Mouse (Mus musculus) spleen, adult 12 weeks (tissue): ENCODE measurements around the gene Agpat4.

ENCODE experiments used
- DNase-seq: peaks from one replicate; pipeline ENCODE4 v3.0.0; 2022; ENCODE audit warnings: low spot score

Gene Agpat4

DNA sequence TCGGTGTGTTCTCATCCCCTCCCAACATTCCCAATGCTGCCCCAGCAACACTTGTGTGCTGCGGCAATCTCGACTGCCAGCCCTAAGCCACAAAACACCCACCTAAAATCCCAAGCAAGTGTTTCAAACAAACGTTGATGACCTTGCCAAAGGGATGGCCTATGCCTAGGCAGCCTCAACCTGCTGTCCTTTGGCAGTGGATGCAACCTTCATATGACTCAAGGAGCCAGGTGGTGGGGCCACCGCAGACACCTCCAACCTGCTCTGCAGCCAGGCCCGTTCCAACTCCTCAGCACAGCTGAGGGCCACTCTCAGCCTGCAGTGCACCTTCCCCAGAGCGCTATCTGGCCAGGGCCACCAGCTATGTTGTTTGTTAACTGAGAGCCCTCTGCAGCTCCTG lies 110.0 kb downstream of the Agpat4 start:
- no peak for DNase-seq

DNA sequence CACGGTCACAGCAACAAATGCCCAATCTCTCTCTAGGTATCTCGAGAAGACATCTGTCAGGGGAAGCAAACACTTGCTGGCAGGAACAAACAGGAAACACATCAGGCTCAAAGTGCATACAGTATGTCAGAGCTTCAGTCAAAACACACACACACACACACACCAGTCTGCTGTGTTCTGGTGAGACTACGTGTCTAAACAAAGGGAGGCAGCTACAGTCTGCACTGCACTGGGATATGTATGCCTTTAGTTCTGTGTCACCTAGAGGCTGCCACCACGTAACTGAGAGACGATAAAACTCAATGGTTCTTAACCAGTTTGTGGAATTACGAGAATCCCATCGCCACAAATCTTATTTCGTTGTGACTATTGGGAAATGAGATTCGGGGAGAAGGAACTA lies 111.3 kb downstream of the Agpat4 start:
- no peak for DNase-seq

- DNase-seq = no peak
These were observed 111.7 kb downstream of the Agpat4 start for GRCm38 (mm10) chr17:12230167-12230566.

DNA sequence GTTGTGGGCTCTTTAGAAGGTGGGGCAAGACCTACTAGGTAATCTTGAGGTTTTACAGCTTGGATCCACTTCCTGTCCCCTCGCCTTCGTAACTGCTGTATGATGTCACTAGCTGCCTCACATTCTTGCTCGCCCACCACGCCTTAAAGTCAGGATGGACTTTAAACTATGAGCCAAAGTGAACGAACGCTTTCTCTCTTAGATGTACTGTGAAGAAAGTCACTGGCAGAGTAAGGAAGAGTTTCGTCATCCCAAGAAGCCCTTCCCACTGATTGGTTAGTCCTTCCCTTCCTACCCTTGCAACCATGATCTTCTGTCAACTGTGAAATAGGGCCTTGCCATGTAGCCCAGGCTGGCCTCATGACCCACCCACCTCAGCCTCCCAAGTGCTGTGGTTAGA lies 112.6 kb downstream of the Agpat4 start:
- DNase-seq = no peak

- no peak for DNase-seq
These were observed 114.2 kb downstream of the Agpat4 start for GRCm38 (mm10) chr17:12232724-12233123.

GRCm38 (mm10) chr17:12240701-12241100 lies 122.2 kb downstream of the Agpat4 start:
- DNase-seq = no peak

DNA sequence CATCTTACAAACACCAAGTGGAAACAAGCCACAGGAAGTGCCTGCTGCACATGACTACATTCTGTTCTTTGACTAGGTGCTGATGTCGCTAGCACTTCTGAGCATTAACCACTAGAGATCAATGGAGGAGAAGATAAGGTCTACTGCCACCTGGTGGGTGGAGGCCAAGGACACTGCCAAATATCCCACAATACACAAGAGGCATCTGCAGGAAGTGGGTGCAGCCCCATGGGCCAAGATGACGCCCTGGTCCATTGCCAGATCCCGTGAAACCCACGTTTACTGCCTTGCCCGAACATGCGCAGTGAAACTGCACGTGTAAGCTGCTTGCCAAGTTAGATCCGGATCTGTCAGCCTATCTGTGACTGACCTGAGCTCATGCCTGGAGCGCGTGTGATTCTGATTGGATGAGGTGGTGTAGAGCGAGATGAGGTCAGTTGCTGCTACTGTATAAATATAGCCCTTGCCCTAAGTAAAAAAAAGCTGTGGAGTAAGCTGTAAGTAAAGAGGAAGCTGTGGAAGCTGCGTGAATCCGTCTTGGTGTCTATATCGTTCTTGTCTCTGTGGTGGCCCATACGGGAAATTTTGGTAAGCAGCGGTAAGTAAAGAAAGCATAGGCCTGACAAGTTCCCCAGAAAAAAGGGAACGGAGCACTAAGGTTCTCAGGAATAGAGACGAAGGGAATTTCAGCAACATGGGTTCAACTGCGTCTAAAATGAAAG lies 131.4 kb downstream of the Agpat4 start:
- no peak for DNase-seq

DNA sequence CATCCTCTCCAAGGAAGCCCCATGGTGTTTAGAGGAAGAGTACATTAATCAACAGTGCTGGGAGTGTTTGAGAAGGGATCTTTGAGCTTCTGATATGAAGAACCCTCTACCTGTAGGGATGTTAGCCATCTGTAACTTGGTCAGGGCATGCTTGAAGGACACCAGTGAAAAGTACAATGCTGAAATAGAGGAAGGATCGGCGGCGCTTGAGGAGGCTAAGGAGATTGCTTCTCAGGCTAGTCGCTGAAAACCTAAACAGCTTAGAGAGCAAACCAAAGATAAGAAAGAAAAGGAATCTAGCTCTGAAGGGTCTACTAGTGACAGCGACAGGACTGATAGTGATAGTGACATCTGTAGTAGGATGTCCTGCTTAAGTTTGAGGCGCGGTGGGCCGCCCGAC lies 132.1 kb downstream of the Agpat4 start:
- DNase-seq = no peak

- no peak for DNase-seq
These were observed 137.6 kb downstream of the Agpat4 start for GRCm38 (mm10) chr17:12256142-12256541.

DNA sequence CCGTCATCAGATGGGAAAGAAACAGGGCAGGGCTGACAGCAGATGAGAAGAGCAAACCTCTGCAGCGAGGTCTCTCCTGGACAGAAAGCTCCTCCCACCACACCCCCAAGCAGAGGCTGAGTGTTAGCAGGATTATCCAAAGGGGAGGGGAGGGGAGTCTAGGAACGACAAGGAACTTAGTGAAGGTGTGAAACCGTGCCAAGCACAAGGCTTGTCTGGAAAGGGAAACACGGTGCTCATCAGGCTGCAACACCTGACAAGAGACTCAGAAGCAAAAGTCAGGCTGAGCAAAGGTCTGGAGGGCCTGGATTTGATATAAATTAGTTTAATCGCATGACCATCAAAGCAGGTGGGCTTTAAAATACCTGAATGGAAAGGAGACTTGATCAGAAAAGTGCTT lies 140.0 kb downstream of the Agpat4 start:
- DNase-seq = no peak

DNA sequence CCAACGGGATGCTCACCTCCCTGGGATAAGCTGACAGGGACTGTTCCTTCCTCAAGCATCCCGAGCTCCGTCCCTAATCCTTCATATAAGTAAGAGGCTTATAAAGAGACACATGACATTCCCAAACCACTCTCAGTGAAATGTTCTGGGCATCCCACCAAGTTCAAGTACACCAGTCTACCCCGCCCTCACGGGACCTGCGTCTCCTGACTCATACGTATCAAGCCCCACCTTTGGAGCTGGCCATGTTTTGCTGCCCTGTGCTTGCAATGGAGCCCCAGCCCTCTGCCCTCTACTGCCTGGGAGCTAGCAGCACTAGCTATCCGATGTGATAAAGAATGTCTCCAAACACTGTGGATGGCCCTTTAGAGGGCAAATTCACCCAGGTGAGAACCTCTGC lies 141.5 kb downstream of the Agpat4 start:
- no peak for DNase-seq

DNA sequence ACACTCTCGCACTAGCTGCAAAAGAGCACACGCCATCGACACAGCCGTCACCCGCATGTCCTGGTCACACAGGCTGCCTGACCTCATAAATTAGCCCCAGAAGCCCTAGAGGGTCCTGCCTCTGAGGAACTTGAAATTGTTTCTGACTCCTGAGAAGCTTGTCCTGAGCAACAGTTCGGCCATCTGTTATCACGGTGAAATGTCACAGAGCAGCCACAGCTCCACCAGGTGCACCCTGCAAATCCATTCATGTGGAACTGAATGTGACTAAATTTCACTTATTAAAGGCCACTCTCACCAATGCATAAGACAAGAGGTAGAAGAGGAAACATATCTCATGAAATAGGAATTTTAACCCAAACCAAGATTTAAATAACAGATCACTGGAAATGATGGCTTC lies 142.9 kb downstream of the Agpat4 start:
- DNase-seq = no peak

GRCm38 (mm10) chr17:12261887-12262286 lies 143.4 kb downstream of the Agpat4 start:
- no peak for DNase-seq

GRCm38 (mm10) chr17:12262851-12263250 lies 144.3 kb downstream of the Agpat4 start:
- DNase-seq = no peak

DNA sequence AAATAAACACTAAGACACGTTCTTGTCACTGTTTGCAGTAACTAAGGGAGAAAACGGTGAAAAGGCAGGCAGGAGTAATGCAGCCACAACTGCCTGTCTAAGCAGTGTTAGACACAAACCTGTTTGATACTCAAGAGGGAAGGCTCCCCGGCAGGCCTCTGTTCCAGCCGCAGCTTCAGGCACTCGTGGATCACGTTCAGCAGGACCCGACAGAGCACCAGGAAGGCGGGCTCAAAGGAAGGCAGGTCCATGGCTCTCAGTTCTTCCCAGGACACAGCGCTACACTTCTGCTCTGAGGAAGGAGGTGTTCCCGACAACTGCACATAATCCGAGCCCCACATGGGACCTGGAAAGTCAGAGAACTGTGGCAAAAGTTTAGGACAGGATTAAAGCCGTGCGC lies 145.3 kb downstream of the Agpat4 start:
- no peak for DNase-seq

DNA sequence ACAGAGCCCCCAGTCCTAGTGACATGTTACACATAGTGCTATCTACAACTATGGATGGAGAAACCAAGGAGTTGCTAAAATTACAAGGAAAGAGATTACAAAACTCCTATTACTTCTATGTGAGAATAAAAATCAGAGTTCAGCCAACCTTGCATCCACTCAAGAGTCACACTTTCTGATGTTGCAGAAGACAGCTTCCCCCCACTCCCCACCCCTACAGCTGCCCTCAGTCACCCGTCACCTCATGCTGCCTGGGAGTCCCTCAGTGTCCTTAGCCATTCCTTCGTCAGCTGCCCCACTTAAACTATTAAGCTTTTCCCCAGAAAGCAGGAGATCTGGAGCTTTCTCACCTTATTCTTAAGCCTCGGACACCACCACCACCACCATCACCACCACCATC lies 145.8 kb downstream of the Agpat4 start:
- no peak for DNase-seq

GRCm38 (mm10) chr17:12265969-12266925 lies 147.7 kb downstream of the Agpat4 start:
- no peak for DNase-seq

GRCm38 (mm10) chr17:12268091-12268490 lies 149.6 kb downstream of the Agpat4 start:
- no peak for DNase-seq

DNA sequence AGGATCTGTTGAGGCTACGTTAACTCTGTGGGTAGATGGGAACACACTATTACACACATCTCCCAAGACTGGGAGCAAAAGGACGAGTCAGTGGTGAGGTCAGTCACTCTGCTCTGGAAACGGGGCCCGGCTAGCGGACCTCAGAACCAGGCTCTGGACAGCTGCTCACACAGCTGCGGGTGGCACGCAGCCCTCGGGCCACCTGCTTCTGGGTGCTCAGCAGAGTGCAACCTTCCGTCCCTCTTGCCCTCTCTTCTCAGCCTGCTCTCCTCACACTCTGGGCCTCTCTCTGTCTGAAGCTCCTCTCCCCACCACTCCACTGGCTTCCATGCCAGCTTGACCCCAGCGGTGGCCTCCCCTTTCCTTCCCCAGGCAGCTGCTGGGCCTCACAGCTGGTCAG lies 150.0 kb downstream of the Agpat4 start:
- DNase-seq = no peak
